Mouse (Mus musculus): ENCODE measurements at regions not wholly inside any gene's neighbourhood (a gene's known extent, or its start where the extent isn't known, plus 50 kb on each side); places are given as distances from the start of the nearest gene placed in this dataset.

GRCm38 (mm10) chr13:116512398-116512797 is 202.9 kb upstream of the Isl1 start:
- Histone ChIP-seq H3K27ac (no peak overlapping the region), H3K4me3 (no peak overlapping the region), H3K27me3 (ENCODE audit: poor library complexity, severe bottlenecking) (peaks cover 45% of the 10 kb centered on the region), H3K36me3 (replicated peaks) (no peaks in the 10 kb centered on the region), H3K9me3 (no peaks in the 10 kb centered on the region), H3K4me1 (peaks cover 16% of the 10 kb centered on the region)
- DNase-seq (ENCODE audit: extremely low spot score, low spot score), result no peak
- WGBS, result 78% methylated on average over 4 of the region's 4 CpGs

- no peak overlapping the region for H3K27ac ChIP-seq
- 91% methylated on average over 7 of the region's 7 CpGs for WGBS
- no peak for DNase-seq (ENCODE audit: extremely low spot score, low spot score)
- no peaks in the 10 kb centered on the region for H3K9me3 ChIP-seq
- no peaks in the 10 kb centered on the region for H3K4me1 ChIP-seq
- H3K27me3 ChIP-seq (ENCODE audit: poor library complexity, severe bottlenecking), result peaks cover 27% of the 10 kb centered on the region
- no peak overlapping the region for H3K4me3 ChIP-seq
- H3K36me3 ChIP-seq (replicated peaks), result no peaks in the 10 kb centered on the region
Measured at GRCm38 (mm10) chr13:116508213-116508811, 198.8 kb upstream of the Isl1 start.

- no peaks in the 10 kb centered on the region for H3K27me3 ChIP-seq (ENCODE audit: poor library complexity, severe bottlenecking)
- no peak for DNase-seq (ENCODE audit: extremely low spot score, low spot score)
- WGBS, result 72% methylated on average over 6 of the region's 6 CpGs
- no peaks in the 10 kb centered on the region for H3K9me3 ChIP-seq
- peaks cover 19% of the 10 kb centered on the region for H3K4me1 ChIP-seq
- no peaks in the 10 kb centered on the region for H3K36me3 ChIP-seq (replicated peaks)
- no peak overlapping the region for H3K4me3 ChIP-seq
- H3K27ac ChIP-seq, result no peak overlapping the region
Measured at GRCm38 (mm10) chr13:116497659-116498414, 188.3 kb upstream of the Isl1 start.

DNA sequence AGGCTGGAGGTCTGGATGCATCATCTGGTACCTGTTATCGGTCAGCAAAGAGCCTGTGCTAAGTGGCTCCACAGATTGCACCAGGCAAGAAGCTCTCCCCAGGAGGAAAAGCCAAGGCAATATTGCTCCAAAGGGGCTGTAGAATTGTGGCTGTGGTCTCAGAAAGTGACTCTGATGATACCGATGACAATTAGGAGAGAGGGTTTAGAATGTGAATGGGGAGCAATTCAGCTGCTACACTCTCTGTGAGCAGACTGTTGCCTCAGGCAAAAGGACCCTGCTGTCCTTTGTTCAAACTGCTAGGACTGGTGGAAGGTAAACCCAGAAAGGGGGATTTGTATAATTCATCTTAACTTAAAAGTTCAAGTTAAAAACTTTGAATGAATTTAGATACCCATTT is 186.2 kb upstream of the Isl1 start:
- DNase-seq (ENCODE audit: extremely low spot score, low spot score), result no peak
- Histone ChIP-seq H3K27ac (no peak overlapping the region), H3K4me1 (peaks cover 19% of the 10 kb centered on the region), H3K27me3 (ENCODE audit: poor library complexity, severe bottlenecking) (no peaks in the 10 kb centered on the region), H3K9me3 (no peaks in the 10 kb centered on the region), H3K4me3 (no peak overlapping the region), H3K36me3 (replicated peaks) (no peaks in the 10 kb centered on the region)
- 18% methylated on average over 2 of the region's 2 CpGs for WGBS

DNA sequence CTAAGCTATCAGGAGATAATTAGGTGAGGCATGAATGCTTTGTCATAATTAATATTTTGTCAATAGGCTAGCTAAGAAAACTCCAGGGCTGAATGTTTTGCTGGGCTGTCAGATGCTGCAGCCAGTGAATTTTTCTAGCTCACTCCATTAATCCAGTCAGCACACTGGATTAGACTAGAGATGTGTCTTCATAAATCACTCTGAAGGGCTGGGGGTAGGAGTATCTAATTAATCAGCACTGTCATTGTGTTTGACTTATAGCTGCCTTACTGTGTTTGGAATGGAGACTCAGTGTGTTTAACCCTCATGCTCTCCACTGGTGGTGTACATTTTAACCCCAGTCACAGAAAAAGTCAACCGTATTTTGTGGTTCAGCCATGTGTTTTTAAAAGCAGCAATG is 179.9 kb upstream of the Isl1 start:
- no peak overlapping the region for H3K27ac ChIP-seq
- H3K9me3 ChIP-seq, result no peaks in the 10 kb centered on the region
- no peak overlapping the region for H3K4me3 ChIP-seq
- no peaks in the 10 kb centered on the region for H3K36me3 ChIP-seq (replicated peaks)
- WGBS, result 83% methylated on average over 1 of the region's 1 CpGs
- no peaks in the 10 kb centered on the region for H3K4me1 ChIP-seq
- no peaks in the 10 kb centered on the region for H3K27me3 ChIP-seq (ENCODE audit: poor library complexity, severe bottlenecking)
- DNase-seq (ENCODE audit: extremely low spot score, low spot score), result no peak

- Histone ChIP-seq H3K27ac (no peak overlapping the region), H3K4me1 (no peaks in the 10 kb centered on the region), H3K9me3 (no peaks in the 10 kb centered on the region), H3K4me3 (no peak overlapping the region), H3K27me3 (ENCODE audit: poor library complexity, severe bottlenecking) (no peaks in the 10 kb centered on the region), H3K36me3 (replicated peaks) (no peaks in the 10 kb centered on the region)
- 86% methylated on average over 8 of the region's 8 CpGs for WGBS
- no peak for DNase-seq (ENCODE audit: extremely low spot score, low spot score)
Measured at GRCm38 (mm10) chr13:116474611-116475010, 165.1 kb upstream of the Isl1 start.

DNA sequence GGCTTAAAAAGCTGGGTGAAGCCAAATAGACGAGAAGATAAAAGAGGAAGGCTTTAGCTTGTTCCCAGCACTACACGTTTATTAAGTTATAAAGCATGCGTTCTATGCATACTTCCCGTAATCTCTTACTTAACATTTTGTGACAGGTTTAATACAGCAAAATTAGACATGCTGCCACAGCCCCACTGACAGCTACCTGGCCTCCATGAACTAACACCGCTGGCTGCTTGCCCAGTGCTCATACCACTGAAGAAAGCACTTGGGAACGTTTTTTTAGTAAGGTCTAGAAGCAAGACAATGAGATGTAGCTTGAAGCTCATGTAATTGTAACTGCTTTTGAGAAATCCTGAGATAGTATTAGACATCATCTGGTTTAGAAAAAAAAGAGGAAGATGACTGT is 152.3 kb upstream of the Isl1 start:
- H3K4me3 ChIP-seq, result no peak overlapping the region
- H3K36me3 ChIP-seq (replicated peaks), result no peaks in the 10 kb centered on the region
- H3K27me3 ChIP-seq (ENCODE audit: poor library complexity, severe bottlenecking), result no peaks in the 10 kb centered on the region
- H3K9me3 ChIP-seq, result no peaks in the 10 kb centered on the region
- no peak overlapping the region for H3K27ac ChIP-seq
- no peaks in the 10 kb centered on the region for H3K4me1 ChIP-seq
- 84% methylated on average over 6 of the region's 6 CpGs for WGBS
- no peak for DNase-seq (ENCODE audit: extremely low spot score, low spot score)

DNA sequence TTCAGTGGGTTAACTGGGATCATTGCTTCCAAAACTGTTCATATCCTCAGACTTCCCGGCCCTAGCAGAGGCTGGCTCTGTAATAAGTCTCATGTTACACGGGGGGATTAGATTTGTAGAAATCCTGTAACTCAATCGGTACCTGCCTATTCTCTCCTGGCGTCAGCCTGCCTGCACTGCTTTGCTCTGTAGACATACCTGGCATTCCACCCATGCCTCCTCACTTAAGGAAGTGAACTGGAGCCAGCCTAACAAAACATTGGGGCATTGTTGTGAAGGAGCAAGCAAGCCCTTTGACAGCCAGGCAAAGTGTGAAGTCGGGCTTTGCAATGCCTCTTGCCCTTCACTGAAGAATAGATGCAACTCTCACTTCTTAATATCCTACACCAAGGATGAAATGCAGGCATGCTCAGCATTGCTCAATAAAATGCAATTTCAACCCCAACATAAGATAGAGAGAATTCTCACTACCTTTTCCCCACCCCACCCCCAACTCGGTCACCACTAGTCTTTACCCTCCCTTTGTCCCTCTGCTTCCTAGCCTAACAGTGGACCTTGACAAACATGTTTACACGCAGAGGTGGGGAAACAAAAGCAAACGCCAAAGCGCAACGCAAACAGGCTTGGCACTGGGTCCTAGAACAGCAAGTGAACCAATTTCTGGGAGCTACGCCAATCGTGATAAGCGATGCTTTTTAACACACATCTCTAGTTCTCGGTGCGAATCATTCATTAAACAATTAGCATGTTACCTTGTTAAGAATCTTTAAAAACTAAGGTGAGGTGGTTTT is 133.9 kb upstream of the Isl1 start:
- Histone ChIP-seq H3K4me1 (peaks cover 12% of the 10 kb centered on the region), H3K4me3 (no peak overlapping the region), H3K36me3 (replicated peaks) (no peaks in the 10 kb centered on the region), H3K9me3 (peaks cover 6% of the 10 kb centered on the region; the same call in 1 of the 2 replicates), H3K27me3 (ENCODE audit: poor library complexity, severe bottlenecking) (no peaks in the 10 kb centered on the region), H3K27ac (no peak overlapping the region)
- no peak for DNase-seq (ENCODE audit: extremely low spot score, low spot score)
- WGBS, result 32% methylated on average over 15 of the region's 15 CpGs

- H3K4me1 ChIP-seq, result peaks cover 15% of the 10 kb centered on the region
- no peak overlapping the region for H3K4me3 ChIP-seq
- WGBS, result 86% methylated on average over 3 of the region's 3 CpGs
- H3K27me3 ChIP-seq (ENCODE audit: poor library complexity, severe bottlenecking), result no peaks in the 10 kb centered on the region
- no peaks in the 10 kb centered on the region for H3K9me3 ChIP-seq
- no peak for DNase-seq (ENCODE audit: extremely low spot score, low spot score)
- H3K36me3 ChIP-seq (replicated peaks), result no peaks in the 10 kb centered on the region
- H3K27ac ChIP-seq, result no peak overlapping the region
Measured at GRCm38 (mm10) chr13:116417768-116418167, 108.3 kb upstream of the Isl1 start.

- no peak overlapping the region for H3K4me3 ChIP-seq
- H3K9me3 ChIP-seq, result no peaks in the 10 kb centered on the region
- H3K27me3 ChIP-seq (ENCODE audit: poor library complexity, severe bottlenecking), result no peaks in the 10 kb centered on the region
- H3K27ac ChIP-seq, result no peak overlapping the region
- no peak for DNase-seq (ENCODE audit: extremely low spot score, low spot score)
- H3K36me3 ChIP-seq (replicated peaks), result no peaks in the 10 kb centered on the region
- 53% methylated on average over 7 of the region's 7 CpGs for WGBS
- peaks cover 15% of the 10 kb centered on the region for H3K4me1 ChIP-seq
Measured at GRCm38 (mm10) chr13:116414473-116414872, 105.0 kb upstream of the Isl1 start.

GRCm38 (mm10) chr13:116410682-116411081 is 101.2 kb upstream of the Isl1 start:
- DNase-seq (ENCODE audit: extremely low spot score, low spot score), result no peak
- no peaks in the 10 kb centered on the region for H3K36me3 ChIP-seq (replicated peaks)
- H3K27ac ChIP-seq, result no peak overlapping the region
- peaks cover 15% of the 10 kb centered on the region for H3K4me1 ChIP-seq
- no peaks in the 10 kb centered on the region for H3K27me3 ChIP-seq (ENCODE audit: poor library complexity, severe bottlenecking)
- no peaks in the 10 kb centered on the region for H3K9me3 ChIP-seq
- 82% methylated on average over 5 of the region's 5 CpGs for WGBS
- no peak overlapping the region for H3K4me3 ChIP-seq
